Mouse (Mus musculus) kidney, embryonic 15.5 days (tissue): ENCODE results near the gene Pmepa1. TPM values are rescaled to one million over a fixed set of nuclear protein-coding genes. Genes with fewer than 3 reads are reported as not detected.

Source experiments
- ATAC-seq: fragments of 200-750 bp; cut with Nextera tagmentation; replicated peaks from 2 replicates; pipeline ENCODE4 v1.8.0; 2017; ENCODE audit warnings: moderate TSS enrichment; ENCODE audit not compliant: low FRiP score
- H3K27ac ChIP-seq: fragments of 300-500 bp; sonication (generic); 2 replicates; pipeline ENCODE4 v1.5.1; 2015; ENCODE audit warnings: mild to moderate bottlenecking, inconsistent platforms
- H3K27me3 ChIP-seq: fragments of 300-500 bp; sonication (generic); 2 replicates; pipeline ENCODE4 v1.6.1; 2015; ENCODE audit warnings: inconsistent platforms
- H3K36me3 ChIP-seq: fragments of 300-500 bp; sonication (generic); 2 replicates; pipeline ENCODE4 v1.6.1; 2015; ENCODE audit warnings: inconsistent platforms
- H3K4me1 ChIP-seq: fragments of 300-500 bp; sonication (generic); 2 replicates; pipeline ENCODE4 v1.6.1; 2015; ENCODE audit warnings: inconsistent platforms
- H3K4me2 ChIP-seq: fragments of 300-500 bp; sonication (generic); 2 replicates; pipeline ENCODE4 v1.6.1; 2015; ENCODE audit warnings: moderate library complexity, mild to moderate bottlenecking, inconsistent platforms
- H3K4me3 ChIP-seq: fragments of 300-500 bp; sonication (generic); replicated peaks from 2 replicates; pipeline ENCODE4 v1.5.1; 2015; ENCODE audit warnings: mild to moderate bottlenecking, inconsistent platforms
- H3K9ac ChIP-seq: fragments of 300-500 bp; sonication (generic); 2 replicates; pipeline ENCODE4 v1.6.1; 2015; ENCODE audit warnings: mild to moderate bottlenecking, inconsistent platforms
- H3K9me3 ChIP-seq: fragments of 300-500 bp; sonication (generic); replicated peaks from 2 replicates; pipeline ENCODE4 v1.6.1; 2016; ENCODE audit warnings: inconsistent platforms
- WGBS: fragments of 180-500 bp; shearing (Covaris S2); methylation state at CpG from one replicate; pipeline ENCODE4 v1.1.7; 2015; ENCODE audit warnings: mixed read lengths; 5-methylcytosine and 5-hydroxymethylcytosine counted together
- polyA plus RNA-seq: library from polyadenylated mRNA; unstranded; fragments of >200 nt; fragmentation: Nextera tagmentation; extraction: Ambion mirVana; gene quantifications from 2 replicates; pipeline ENCODE4 v1.2.1, GENCODE M21; 2015

Gene Pmepa1
- polyA plus RNA-seq, 1 experiment from 2014 or later: 4.5 TPM

- WGBS: 18% methylated on average over 15 of the region's 15 CpGs
- no peaks in the 10 kb centered on the region for H3K36me3 ChIP-seq
- H3K4me2 ChIP-seq: peak overlapping the region; percentile 86
- H3K4me3 ChIP-seq: peak overlapping the region; percentile 94
- peaks cover 16% of the 10 kb centered on the region; the same call in 1 of the 2 replicates for H3K27me3 ChIP-seq
- H3K9me3 ChIP-seq: no peaks in the 10 kb centered on the region
- peaks cover 69% of the 10 kb centered on the region for H3K4me1 ChIP-seq
- no peak overlapping the region for H3K27ac ChIP-seq
- no peak for ATAC-seq
- H3K9ac ChIP-seq: peak overlapping the region; percentile 96
These were observed 1.6 kb downstream of the Pmepa1 start for GRCm38 (mm10) chr2:173274428-173275342.

- WGBS: 72% methylated on average over 4 of the region's 4 CpGs
- H3K4me1 ChIP-seq: peaks cover 69% of the 10 kb centered on the region
These were observed 2.4 kb downstream of the Pmepa1 start for GRCm38 (mm10) chr2:173273885-173274284.

GRCm38 (mm10) chr2:173272354-173272900 lies 3.9 kb downstream of the Pmepa1 start:
- Histone ChIP-seq H3K27ac (no peak overlapping the region), H3K36me3 (no peaks in the 10 kb centered on the region), H3K27me3 (peaks cover 12% of the 10 kb centered on the region; the same call in 1 of the 2 replicates), H3K4me2 (0 out of 2 replicates have a peak overlapping the region, but pooled peaks have one; percentile 1), H3K9ac (no peak overlapping the region), H3K9me3 (no peaks in the 10 kb centered on the region), H3K4me1 (peaks cover 62% of the 10 kb centered on the region), H3K4me3 (no peak overlapping the region)
- no peak for ATAC-seq
- WGBS: 79% methylated on average over 11 of the region's 11 CpGs

More at GRCm38 (mm10) chr2:173273885-173274284, 2.4 kb downstream of the Pmepa1 start:
- H3K9me3 ChIP-seq: no peaks in the 10 kb centered on the region
- peak overlapping the region; percentile 94 for H3K4me3 ChIP-seq
- no peak overlapping the region for H3K9ac ChIP-seq
- no peaks in the 10 kb centered on the region for H3K36me3 ChIP-seq
- peaks cover 15% of the 10 kb centered on the region; the same call in 1 of the 2 replicates for H3K27me3 ChIP-seq
- ATAC-seq: no peak
- peak overlapping the region; percentile 86 for H3K4me2 ChIP-seq
- H3K27ac ChIP-seq: no peak overlapping the region

GRCm38 (mm10) chr2:173271541-173271940 lies 4.8 kb downstream of the Pmepa1 start:
- Histone ChIP-seq H3K9me3 (no peaks in the 10 kb centered on the region), H3K9ac (no peak overlapping the region), H3K27me3 (peaks cover 12% of the 10 kb centered on the region; the same call in 1 of the 2 replicates), H3K27ac (no peak overlapping the region), H3K4me3 (no peak overlapping the region), H3K4me2 (no peak overlapping the region), H3K4me1 (peaks cover 64% of the 10 kb centered on the region), H3K36me3 (no peaks in the 10 kb centered on the region)
- no peak for ATAC-seq
- WGBS: 83% methylated on average over 9 of the region's 9 CpGs

- Histone ChIP-seq H3K27ac (no peak overlapping the region), H3K4me2 (no peak overlapping the region), H3K27me3 (peaks cover 12% of the 10 kb centered on the region; the same call in 1 of the 2 replicates), H3K9ac (no peak overlapping the region), H3K4me1 (peaks cover 73% of the 10 kb centered on the region), H3K36me3 (no peaks in the 10 kb centered on the region), H3K9me3 (no peaks in the 10 kb centered on the region), H3K4me3 (no peak overlapping the region)
- no peak for ATAC-seq
- WGBS: 83% methylated on average over 11 of the region's 11 CpGs
These were observed 5.6 kb downstream of the Pmepa1 start for GRCm38 (mm10) chr2:173270601-173271248.

GRCm38 (mm10) chr2:173270196-173270595 lies 6.1 kb downstream of the Pmepa1 start:
- peaks cover 74% of the 10 kb centered on the region for H3K4me1 ChIP-seq
- no peak overlapping the region for H3K27ac ChIP-seq
- no peak for ATAC-seq
- H3K4me2 ChIP-seq: no peak overlapping the region
- no peaks in the 10 kb centered on the region for H3K36me3 ChIP-seq
- WGBS: 75% methylated on average over 9 of the region's 9 CpGs
- no peaks in the 10 kb centered on the region for H3K9me3 ChIP-seq
- no peak overlapping the region for H3K4me3 ChIP-seq
- no peak overlapping the region for H3K9ac ChIP-seq
- H3K27me3 ChIP-seq: peaks cover 12% of the 10 kb centered on the region; the same call in 1 of the 2 replicates

GRCm38 (mm10) chr2:173267562-173267961 lies 8.8 kb downstream of the Pmepa1 start:
- Histone ChIP-seq H3K4me2 (no peak overlapping the region), H3K27me3 (no peaks in the 10 kb centered on the region; the same call in 1 of the 2 replicates), H3K36me3 (no peaks in the 10 kb centered on the region), H3K4me1 (peaks cover 75% of the 10 kb centered on the region), H3K9me3 (no peaks in the 10 kb centered on the region), H3K9ac (no peak overlapping the region), H3K27ac (no peak overlapping the region), H3K4me3 (no peak overlapping the region)
- WGBS: 78% methylated on average over 3 of the region's 3 CpGs
- no peak for ATAC-seq

GRCm38 (mm10) chr2:173266349-173267112 lies 9.8 kb downstream of the Pmepa1 start:
- no peak overlapping the region for H3K4me3 ChIP-seq
- H3K36me3 ChIP-seq: no peaks in the 10 kb centered on the region
- 60% methylated on average over 25 of the region's 25 CpGs for WGBS
- no peak for ATAC-seq
- H3K9ac ChIP-seq: no peak overlapping the region
- H3K4me1 ChIP-seq: peaks cover 75% of the 10 kb centered on the region
- no peaks in the 10 kb centered on the region for H3K9me3 ChIP-seq
- peak overlapping the region; percentile 20; the same call in 1 of the 2 replicates for H3K4me2 ChIP-seq
- no peak overlapping the region for H3K27ac ChIP-seq
- no peaks in the 10 kb centered on the region; the same call in 1 of the 2 replicates for H3K27me3 ChIP-seq

GRCm38 (mm10) chr2:173265468-173266265 lies 10.7 kb downstream of the Pmepa1 start:
- no peaks in the 10 kb centered on the region for H3K36me3 ChIP-seq
- H3K4me1 ChIP-seq: peaks cover 77% of the 10 kb centered on the region
- no peaks in the 10 kb centered on the region; the same call in 1 of the 2 replicates for H3K27me3 ChIP-seq
- WGBS: 85% methylated on average over 22 of the region's 22 CpGs
- no peaks in the 10 kb centered on the region for H3K9me3 ChIP-seq
- no peak overlapping the region for H3K27ac ChIP-seq
- no peak overlapping the region for H3K4me2 ChIP-seq
- no peak overlapping the region for H3K9ac ChIP-seq
- ATAC-seq: no peak
- no peak overlapping the region for H3K4me3 ChIP-seq

GRCm38 (mm10) chr2:173264467-173265128 lies 11.7 kb downstream of the Pmepa1 start:
- Histone ChIP-seq H3K27me3 (no peaks in the 10 kb centered on the region; the same call in 1 of the 2 replicates), H3K36me3 (no peaks in the 10 kb centered on the region), H3K9ac (0 out of 2 replicates have a peak overlapping the region, but pooled peaks have one; percentile 5), H3K4me2 (no peak overlapping the region), H3K9me3 (no peaks in the 10 kb centered on the region), H3K4me1 (peaks cover 81% of the 10 kb centered on the region), H3K27ac (peak overlapping the region; percentile 76), H3K4me3 (no peak overlapping the region)
- 23% methylated on average over 13 of the region's 13 CpGs for WGBS
- ATAC-seq: peak; percentile 45
